Mouse (Mus musculus) forebrain, embryonic 12.5 days (tissue): ENCODE data around the gene Cacna2d3. TPM values are rescaled to one million over a fixed set of nuclear protein-coding genes. Genes with fewer than 3 reads are reported as not detected.

Source experiments
- ATAC-seq: fragments of 200-750 bp; cut with Nextera tagmentation; 2 replicates; pipeline ENCODE4 v1.8.0; 2017; ENCODE audit warnings: moderate TSS enrichment; ENCODE audit not compliant: low FRiP score
- H3K27ac ChIP-seq: fragments of 300-500 bp; sonication (generic); 2 replicates; pipeline ENCODE4 v1.5.1; 2016; ENCODE audit warnings: mild to moderate bottlenecking
- H3K27me3 ChIP-seq: fragments of 300-500 bp; sonication (generic); 2 replicates; pipeline ENCODE4 v1.6.1; 2016; ENCODE audit warnings: mild to moderate bottlenecking
- H3K36me3 ChIP-seq: fragments of 300-500 bp; sonication (generic); replicated peaks from 2 replicates; pipeline ENCODE4 v1.6.1; 2016; ENCODE audit warnings: mild to moderate bottlenecking
- H3K4me1 ChIP-seq: fragments of 300-500 bp; sonication (generic); 2 replicates; pipeline ENCODE4 v1.6.1; 2016
- H3K4me2 ChIP-seq: fragments of 300-500 bp; sonication (generic); 2 replicates; pipeline ENCODE4 v1.6.1; 2016; ENCODE audit warnings: mild to moderate bottlenecking, moderate library complexity
- H3K4me3 ChIP-seq: fragments of 300-500 bp; sonication (generic); replicated peaks from 2 replicates; pipeline ENCODE4 v1.5.1; 2016; ENCODE audit warnings: mild to moderate bottlenecking
- H3K9ac ChIP-seq: fragments of 300-500 bp; sonication (generic); 2 replicates; pipeline ENCODE4 v1.6.1; 2016; ENCODE audit warnings: mild to moderate bottlenecking
- H3K9me3 ChIP-seq: fragments of 300-500 bp; sonication (generic); 2 replicates; pipeline ENCODE4 v1.6.1; 2016
- WGBS: fragments of 180-500 bp; shearing (Covaris S2); methylation state at CpG from one replicate; pipeline ENCODE4 v1.1.7; 2016; 5-methylcytosine and 5-hydroxymethylcytosine counted together
- polyA plus RNA-seq: library from polyadenylated mRNA; unstranded; fragments of >200 nt; fragmentation: Nextera tagmentation; extraction: Ambion mirVana; gene quantifications from 2 replicates; pipeline ENCODE4 v1.2.1, GENCODE M21; 2016

The Cacna2d3 gene
- polyA plus RNA-seq, 1 experiment from 2014 or later, result 15.3 TPM

DNA sequence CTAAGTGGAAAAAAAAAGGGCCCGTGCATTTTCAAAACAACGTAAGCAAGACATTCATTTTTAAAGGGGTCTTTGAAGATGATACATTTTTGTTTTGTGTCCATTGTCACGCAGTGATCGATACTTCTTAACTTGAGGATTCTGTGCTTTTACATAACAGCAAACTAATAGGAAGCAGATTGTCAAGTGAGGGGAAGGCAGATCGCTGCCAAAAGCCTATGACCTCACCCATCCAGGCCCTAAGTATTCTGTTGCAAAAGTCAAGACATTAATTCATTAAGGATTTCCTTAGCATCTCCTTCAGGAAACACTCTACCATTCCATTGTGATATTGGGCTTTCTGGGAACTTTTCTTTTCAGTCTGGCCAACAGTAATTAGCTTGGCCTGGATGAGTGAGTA, 564.6 kb downstream of the Cacna2d3 start:
- Histone ChIP-seq H3K9me3 (no peaks in the 10 kb centered on the region), H3K27ac (no peak overlapping the region), H3K4me2 (no peak overlapping the region), H3K9ac (no peak overlapping the region), H3K4me1 (no peaks in the 10 kb centered on the region), H3K4me3 (no peak overlapping the region), H3K36me3 (no peaks in the 10 kb centered on the region), H3K27me3 (no peaks in the 10 kb centered on the region)
- ATAC-seq, result no peak
- 83% methylated on average over 5 of the region's 5 CpGs for WGBS

DNA sequence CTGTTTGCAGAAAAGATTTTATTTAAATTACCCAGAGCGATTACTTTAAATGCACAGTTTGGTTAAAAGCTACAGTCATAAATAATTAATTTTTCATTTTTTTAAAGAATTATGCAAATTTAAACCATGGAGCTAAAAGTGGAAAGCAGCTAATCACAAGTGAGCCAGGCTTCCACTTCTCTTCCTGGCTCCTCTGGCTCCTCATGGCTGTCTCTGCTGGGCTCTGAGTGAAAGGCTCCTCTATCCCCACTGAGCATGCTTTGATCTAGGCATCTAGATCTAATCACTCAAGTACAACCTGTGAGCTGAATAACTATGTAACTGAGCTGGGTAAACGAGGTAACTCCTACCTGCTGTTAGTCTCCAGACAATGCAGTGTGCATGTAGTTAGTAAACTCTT, 577.5 kb downstream of the Cacna2d3 start:
- WGBS, result 52% methylated on average over 2 of the region's 2 CpGs
- Histone ChIP-seq H3K36me3 (no peaks in the 10 kb centered on the region), H3K4me2 (no peak overlapping the region), H3K27me3 (no peaks in the 10 kb centered on the region), H3K4me1 (no peaks in the 10 kb centered on the region), H3K4me3 (no peak overlapping the region), H3K9me3 (no peaks in the 10 kb centered on the region), H3K9ac (no peak overlapping the region), H3K27ac (no peak overlapping the region)
- ATAC-seq, result no peak

DNA sequence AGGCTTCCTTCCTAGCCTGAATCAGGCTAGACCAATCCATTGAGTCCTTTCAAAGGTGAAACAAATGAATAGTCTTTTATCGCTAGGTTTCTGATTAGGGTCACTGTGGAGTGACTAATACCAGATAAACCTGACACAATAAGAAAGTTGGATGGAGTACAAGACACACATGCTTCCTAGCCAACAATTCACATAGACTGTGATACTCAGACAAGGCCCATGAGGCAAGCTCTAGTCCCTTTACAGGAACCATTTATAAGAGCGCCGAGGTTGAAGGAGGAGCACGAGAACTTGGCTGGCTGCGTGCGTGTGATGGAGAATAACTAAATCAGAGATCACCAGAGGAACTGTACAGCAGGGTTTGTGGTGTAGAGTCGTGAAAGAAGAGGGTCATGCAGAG, 584.0 kb downstream of the Cacna2d3 start:
- Histone ChIP-seq H3K9me3 (no peaks in the 10 kb centered on the region), H3K27ac (no peak overlapping the region), H3K4me1 (no peaks in the 10 kb centered on the region), H3K36me3 (no peaks in the 10 kb centered on the region), H3K4me2 (no peak overlapping the region), H3K27me3 (no peaks in the 10 kb centered on the region), H3K9ac (no peak overlapping the region), H3K4me3 (no peak overlapping the region)
- ATAC-seq, result no peak
- WGBS, result 93% methylated on average over 7 of the region's 7 CpGs

DNA sequence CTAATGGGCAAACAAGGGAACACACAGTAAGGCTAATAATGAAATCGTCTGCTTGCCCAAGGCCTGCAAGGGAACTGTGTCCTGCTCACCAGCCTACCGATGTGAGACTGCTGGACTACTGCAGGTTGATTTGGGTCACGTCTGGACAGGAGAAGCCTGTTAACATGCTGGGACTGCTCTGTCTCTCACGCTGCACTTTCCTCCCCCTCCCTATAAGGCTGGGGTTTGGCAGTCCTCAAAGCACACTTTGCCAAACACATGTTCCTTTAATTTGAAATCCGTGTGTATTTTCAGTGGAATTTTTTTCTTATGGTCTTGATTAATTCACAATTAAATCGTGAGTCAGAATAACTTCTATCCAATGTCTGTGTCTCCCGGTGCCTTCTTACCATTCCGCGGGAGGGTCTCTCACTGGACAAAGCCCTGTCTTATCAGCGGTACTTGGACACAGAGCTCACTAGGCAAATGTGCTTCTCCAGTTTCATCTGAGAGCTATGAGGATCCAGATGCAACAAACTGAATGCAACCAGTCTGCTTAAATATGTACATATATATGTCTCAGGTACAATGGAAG, 584.6 kb downstream of the Cacna2d3 start:
- no peak for ATAC-seq
- H3K4me2 ChIP-seq, result no peak overlapping the region
- no peak overlapping the region for H3K27ac ChIP-seq
- WGBS, result 86% methylated on average over 10 of the region's 10 CpGs
- no peaks in the 10 kb centered on the region for H3K36me3 ChIP-seq
- H3K9ac ChIP-seq, result no peak overlapping the region
- no peak overlapping the region for H3K4me3 ChIP-seq
- no peaks in the 10 kb centered on the region for H3K27me3 ChIP-seq
- no peaks in the 10 kb centered on the region for H3K9me3 ChIP-seq
- H3K4me1 ChIP-seq, result no peaks in the 10 kb centered on the region

DNA sequence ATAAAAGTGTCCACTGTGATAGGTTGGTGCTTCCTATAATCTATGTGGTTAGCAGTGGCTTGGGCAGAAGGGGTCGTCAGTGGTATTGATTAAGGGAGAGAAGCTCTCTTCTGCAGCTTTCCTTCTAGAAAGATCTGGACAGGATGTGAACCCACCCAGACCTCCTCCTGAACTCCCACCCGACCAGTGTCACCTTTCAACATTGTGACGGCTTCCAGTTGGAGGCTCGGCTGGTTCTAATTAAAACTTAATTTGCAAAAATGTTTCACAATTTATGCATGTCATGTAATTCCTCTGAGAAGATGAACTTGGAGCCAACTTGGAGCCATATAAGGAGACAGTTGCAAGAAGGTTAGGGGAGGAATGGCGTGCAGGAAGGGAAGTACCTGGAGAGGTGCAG, 586.8 kb downstream of the Cacna2d3 start:
- no peak overlapping the region for H3K4me3 ChIP-seq
- H3K4me2 ChIP-seq, result no peak overlapping the region
- H3K36me3 ChIP-seq, result no peaks in the 10 kb centered on the region
- no peaks in the 10 kb centered on the region for H3K4me1 ChIP-seq
- no peak overlapping the region for H3K9ac ChIP-seq
- WGBS, result 77% methylated on average over 5 of the region's 5 CpGs
- no peak for ATAC-seq
- H3K27ac ChIP-seq, result no peak overlapping the region
- H3K27me3 ChIP-seq, result no peaks in the 10 kb centered on the region
- H3K9me3 ChIP-seq, result no peaks in the 10 kb centered on the region

DNA sequence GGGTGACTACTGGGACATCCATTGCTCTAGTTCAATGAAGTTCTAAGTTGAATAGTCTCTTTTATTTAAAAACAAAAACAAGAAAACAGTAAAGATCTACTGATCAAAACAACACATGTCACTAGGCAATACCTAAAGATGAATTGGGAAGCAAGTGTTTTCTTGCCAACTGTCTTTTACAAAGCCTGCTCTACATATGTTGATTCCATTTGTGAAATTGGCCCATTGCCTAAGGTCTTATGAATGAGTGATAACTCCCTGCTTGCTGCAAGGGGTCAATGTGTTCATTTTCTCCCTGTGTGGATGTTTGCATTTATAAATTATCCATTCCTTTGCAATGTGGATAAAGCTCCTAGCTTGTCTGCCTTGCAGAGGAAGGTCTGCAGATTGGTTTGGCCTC, 591.2 kb downstream of the Cacna2d3 start:
- no peaks in the 10 kb centered on the region for H3K9me3 ChIP-seq
- no peaks in the 10 kb centered on the region for H3K4me1 ChIP-seq
- H3K9ac ChIP-seq, result no peak overlapping the region
- no peak overlapping the region for H3K27ac ChIP-seq
- ATAC-seq, result no peak
- H3K27me3 ChIP-seq, result no peaks in the 10 kb centered on the region
- H3K4me2 ChIP-seq, result no peak overlapping the region
- H3K4me3 ChIP-seq, result no peak overlapping the region
- no peaks in the 10 kb centered on the region for H3K36me3 ChIP-seq

DNA sequence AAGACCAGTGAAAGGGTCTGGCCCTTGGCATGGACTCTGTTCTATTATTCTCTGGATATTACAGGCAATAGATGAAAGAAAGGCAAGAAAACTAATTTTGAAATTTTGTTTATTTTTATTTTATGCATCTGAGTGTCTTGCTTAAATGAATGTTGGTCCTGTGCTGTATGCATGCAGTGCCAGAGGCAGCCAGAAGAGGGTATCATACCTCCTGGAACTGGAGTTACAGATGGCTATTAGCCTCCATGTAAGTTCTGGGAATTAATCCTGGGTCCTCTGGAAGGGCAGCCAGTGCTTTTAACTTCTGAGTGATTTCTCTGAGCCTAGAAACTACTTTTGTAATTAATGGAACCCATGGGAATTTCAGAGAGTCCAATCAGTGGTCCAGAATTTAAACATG, 597.8 kb downstream of the Cacna2d3 start:
- no peak overlapping the region for H3K4me2 ChIP-seq
- ATAC-seq, result no peak
- H3K27ac ChIP-seq, result no peak overlapping the region
- H3K4me1 ChIP-seq, result no peaks in the 10 kb centered on the region
- H3K36me3 ChIP-seq, result no peaks in the 10 kb centered on the region
- no peak overlapping the region for H3K9ac ChIP-seq
- H3K27me3 ChIP-seq, result peaks cover 21% of the 10 kb centered on the region
- no peak overlapping the region for H3K4me3 ChIP-seq
- H3K9me3 ChIP-seq, result no peaks in the 10 kb centered on the region

DNA sequence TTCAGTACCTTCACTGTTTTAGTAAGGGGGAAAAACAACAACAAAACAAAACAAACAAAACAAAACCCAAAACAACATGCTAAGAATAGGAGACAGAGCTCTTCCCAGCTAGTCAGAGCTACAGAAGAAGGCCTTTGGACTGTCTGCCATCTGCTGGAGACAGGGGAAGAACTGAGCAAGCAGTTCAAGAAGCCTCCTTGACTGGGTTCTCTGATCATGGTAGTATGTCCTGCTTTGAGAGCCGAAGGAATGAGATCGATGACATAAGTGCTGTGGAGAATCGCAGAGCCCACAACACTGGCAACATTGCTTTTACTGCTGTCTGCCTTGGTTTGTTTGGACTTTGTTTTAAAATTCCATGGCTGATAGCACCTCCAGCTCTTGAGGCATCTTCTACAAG, 598.9 kb downstream of the Cacna2d3 start:
- Histone ChIP-seq H3K4me1 (no peaks in the 10 kb centered on the region), H3K4me3 (no peak overlapping the region), H3K36me3 (no peaks in the 10 kb centered on the region), H3K4me2 (no peak overlapping the region), H3K9me3 (no peaks in the 10 kb centered on the region), H3K27me3 (peaks cover 27% of the 10 kb centered on the region), H3K27ac (no peak overlapping the region), H3K9ac (no peak overlapping the region)
- no peak for ATAC-seq
- WGBS, result 99% methylated on average over 3 of the region's 3 CpGs

DNA sequence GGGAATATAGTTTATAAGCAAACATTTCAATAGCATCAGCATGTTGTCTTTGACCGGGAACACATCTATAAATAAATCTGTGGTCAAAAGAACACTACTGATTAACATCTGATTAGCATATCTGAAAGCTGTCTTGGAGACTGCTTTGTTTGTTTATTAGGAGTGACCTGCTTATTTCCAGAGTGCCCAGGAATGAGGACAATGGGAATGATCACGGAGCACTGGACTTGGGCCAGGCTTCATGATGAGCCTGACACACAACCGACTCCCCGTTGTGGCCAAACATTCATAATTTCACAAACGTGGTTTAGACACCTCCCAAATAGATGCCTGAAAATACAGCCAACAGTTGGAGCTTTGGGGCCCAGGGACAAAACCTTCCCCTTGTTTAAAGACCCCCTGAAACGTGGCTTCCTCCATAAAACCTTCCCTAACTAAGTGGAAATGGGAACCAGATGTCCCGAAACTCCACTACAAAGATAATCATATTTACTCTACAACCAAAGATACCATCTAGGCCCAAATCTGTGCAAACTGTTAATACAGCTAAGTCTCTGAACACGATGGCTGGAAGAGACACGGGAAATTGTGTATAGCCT, 607.7 kb downstream of the Cacna2d3 start:
- 36% methylated on average over 9 of the region's 9 CpGs for WGBS
- Histone ChIP-seq H3K4me1 (peaks cover 11% of the 10 kb centered on the region), H3K9me3 (0 out of 2 replicates have a peak, but pooled peaks cover 6% of the 10 kb centered on the region), H3K36me3 (peaks cover 5% of the 10 kb centered on the region; the same call in 1 of the 2 replicates), H3K27me3 (peaks cover 29% of the 10 kb centered on the region), H3K4me3 (no peak overlapping the region), H3K9ac (no peak overlapping the region), H3K4me2 (no peak overlapping the region), H3K27ac (no peak overlapping the region)
- ATAC-seq, result no peak

DNA sequence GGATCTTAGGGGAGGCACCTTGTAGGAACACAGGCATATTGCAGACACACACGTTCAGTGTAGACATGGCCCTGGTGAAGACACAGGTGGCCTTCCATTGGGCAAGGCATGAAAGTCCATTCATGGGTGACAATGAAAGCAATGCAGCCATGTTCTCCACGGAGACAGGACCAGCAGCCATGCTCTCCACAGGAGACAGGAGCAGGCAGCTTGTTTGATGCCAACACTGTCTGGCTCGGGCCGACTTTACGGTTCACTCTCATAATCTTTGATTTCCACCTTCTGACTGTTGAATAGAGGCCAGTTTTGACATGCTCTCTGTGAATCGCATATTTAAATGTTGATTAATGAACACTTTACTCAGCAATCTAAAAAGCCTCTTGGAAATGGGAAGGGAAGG, 610.0 kb downstream of the Cacna2d3 start:
- Histone ChIP-seq H3K27ac (no peak overlapping the region), H3K4me1 (peaks cover 11% of the 10 kb centered on the region), H3K36me3 (peaks cover 5% of the 10 kb centered on the region; the same call in 1 of the 2 replicates), H3K4me3 (no peak overlapping the region), H3K9me3 (0 out of 2 replicates have a peak, but pooled peaks cover 6% of the 10 kb centered on the region), H3K4me2 (no peak overlapping the region), H3K9ac (no peak overlapping the region), H3K27me3 (peaks cover 17% of the 10 kb centered on the region)
- WGBS, result 87% methylated on average over 6 of the region's 6 CpGs
- no peak for ATAC-seq

DNA sequence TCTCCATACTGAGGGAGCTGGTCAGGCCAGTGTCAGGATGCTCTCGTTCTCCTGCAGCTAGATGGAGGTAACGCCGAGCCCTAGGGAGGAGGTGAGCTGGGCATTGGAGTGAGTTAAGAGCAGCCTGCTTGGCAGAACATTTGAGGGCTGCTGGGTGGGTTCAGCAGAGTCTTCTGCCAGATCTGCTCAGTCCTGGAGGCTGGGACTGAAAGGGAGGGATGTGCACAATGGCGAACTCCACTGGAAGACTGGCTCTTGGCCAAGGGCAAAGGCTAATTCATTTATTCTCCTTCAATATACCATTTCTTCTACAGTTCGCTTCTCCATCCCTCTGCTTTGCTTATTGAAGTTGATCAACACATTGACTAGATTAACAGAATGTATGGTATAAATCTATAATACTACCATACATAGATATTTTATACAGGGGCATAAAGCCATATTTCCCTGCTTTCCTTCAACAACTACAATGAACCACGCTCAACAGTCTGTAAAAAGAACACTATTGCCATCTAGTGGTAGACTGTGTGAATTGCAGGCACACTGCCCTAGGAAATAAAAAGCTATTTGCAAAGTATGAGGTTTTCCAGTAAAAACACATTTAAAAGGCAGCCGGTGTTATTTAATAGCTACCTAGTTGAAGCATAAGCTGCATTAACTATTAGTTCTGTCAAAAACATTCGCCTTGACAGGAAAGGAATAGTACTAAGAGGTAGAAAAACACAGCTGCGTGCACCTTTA, 611.1 kb downstream of the Cacna2d3 start:
- Histone ChIP-seq H3K4me2 (no peak overlapping the region), H3K36me3 (peaks cover 5% of the 10 kb centered on the region; the same call in 1 of the 2 replicates), H3K4me3 (no peak overlapping the region), H3K4me1 (peaks cover 14% of the 10 kb centered on the region), H3K27me3 (peaks cover 17% of the 10 kb centered on the region), H3K27ac (no peak overlapping the region), H3K9me3 (0 out of 2 replicates have a peak, but pooled peaks cover 6% of the 10 kb centered on the region), H3K9ac (no peak overlapping the region)
- no peak for ATAC-seq
- WGBS, result 78% methylated on average over 9 of the region's 9 CpGs

DNA sequence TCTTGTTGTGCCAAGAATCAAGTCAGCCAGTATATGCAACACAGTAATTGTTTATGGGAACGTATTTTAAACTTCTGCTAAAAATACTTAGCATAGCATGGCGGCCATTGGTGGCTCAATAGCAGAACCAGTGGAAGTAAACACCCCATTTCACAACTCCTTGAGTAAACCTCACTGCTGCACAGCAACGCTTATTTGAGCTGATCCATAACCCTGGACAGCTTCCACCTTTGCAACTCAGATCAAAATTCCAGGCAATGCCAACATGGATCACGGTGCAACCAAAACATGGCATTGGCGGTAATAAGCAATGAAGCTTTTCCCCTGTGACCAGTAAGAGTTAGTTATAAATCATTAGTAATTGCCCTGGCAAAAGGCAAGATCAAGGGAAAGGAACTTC, 614.2 kb downstream of the Cacna2d3 start:
- WGBS, result 88% methylated on average over 5 of the region's 5 CpGs
- H3K4me3 ChIP-seq, result no peak overlapping the region
- no peak overlapping the region for H3K27ac ChIP-seq
- no peak overlapping the region for H3K4me2 ChIP-seq
- H3K9ac ChIP-seq, result no peak overlapping the region
- peaks cover 12% of the 10 kb centered on the region; the same call in 1 of the 2 replicates for H3K4me1 ChIP-seq
- peaks cover 5% of the 10 kb centered on the region; the same call in 1 of the 2 replicates for H3K36me3 ChIP-seq
- peaks cover 8% of the 10 kb centered on the region; the same call in 1 of the 2 replicates for H3K27me3 ChIP-seq
- ATAC-seq, result no peak
- 0 out of 2 replicates have a peak, but pooled peaks cover 6% of the 10 kb centered on the region for H3K9me3 ChIP-seq

DNA sequence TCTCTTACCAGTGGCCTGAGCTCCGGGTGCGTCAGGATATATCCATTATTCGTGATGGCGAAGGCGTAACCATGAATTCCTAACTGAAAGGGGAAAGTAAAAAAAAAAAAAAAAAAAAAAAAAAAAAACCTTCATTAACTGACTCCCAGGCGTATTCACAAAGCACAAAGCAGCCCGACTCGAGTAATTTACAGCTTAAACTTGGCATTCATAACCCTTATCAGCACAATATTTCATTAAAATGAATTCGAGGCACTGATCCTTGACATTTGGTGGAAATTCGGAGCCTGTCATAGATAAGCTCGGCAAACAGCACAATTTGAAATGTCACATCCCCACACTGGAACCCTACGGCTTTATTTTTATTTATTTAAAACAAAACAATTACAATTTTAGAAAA, 623.9 kb downstream of the Cacna2d3 start:
- Histone ChIP-seq H3K4me1 (no peaks in the 10 kb centered on the region), H3K4me2 (no peak overlapping the region), H3K4me3 (no peak overlapping the region), H3K27me3 (no peaks in the 10 kb centered on the region; the same call in 1 of the 2 replicates), H3K9me3 (no peaks in the 10 kb centered on the region), H3K9ac (no peak overlapping the region), H3K36me3 (no peaks in the 10 kb centered on the region), H3K27ac (no peak overlapping the region)
- 76% methylated on average over 12 of the region's 12 CpGs for WGBS
- ATAC-seq, result no peak
